In genomic region chr2:130449021-130449793, GRCm38 (mm10) we compare ENCODE assay signal across 8 mouse cellular contexts. TPM values are rescaled to one million over a fixed set of nuclear protein-coding genes. Genes with fewer than 3 reads are reported as not detected.
A peak's percentile ranks its signal among the peaks of the same experiment; 100 is the strongest.
DNase-seq lines count a peak whose midpoint lies in the region; ATAC-seq lines count a peak whose summit lies in the region.

No protein-coding gene starts in this region.

- H3K36me3 ChIP-seq in forebrain, embryonic 16.5 days (ENCODE audit: control insufficient read depth, insufficient read depth): no peaks in the 10 kb centered on the region
- peaks cover 9% of the 10 kb centered on the region for H3K36me3 ChIP-seq in kidney, embryonic 15.5 days

- peak; percentile 93 for DNase-seq in heart, adult 11 months
- no peak for DNase-seq in heart, postnatal 4 days
- peak; percentile 64 for DNase-seq in MN1 (ENCODE audit: low spot score)
- DNase-seq in neural tube, embryonic 10.5 days (ENCODE audit: extremely low spot score, low spot score): peak; percentile 41
- DNase-seq in left cerebral cortex, adult 9 months (ENCODE audit: low spot score in 2 of 2): no peak
- DNase-seq in adrenal gland, adult 18-20 months (ENCODE audit: low spot score in 2 of 2): no peak

- H3K9ac ChIP-seq in forebrain, embryonic 16.5 days (replicated peaks; ENCODE audit: low read depth, low read length): peak overlapping the region; percentile 94
- H3K9ac ChIP-seq in kidney, embryonic 15.5 days: peak overlapping the region; percentile 90

- H3K4me1 ChIP-seq in forebrain, embryonic 16.5 days (replicated peaks; ENCODE audit: control insufficient read depth, insufficient read depth, low read length): peaks cover 30% of the 10 kb centered on the region
- peaks cover 27% of the 10 kb centered on the region for H3K4me1 ChIP-seq in kidney, embryonic 15.5 days

- no peaks in the 10 kb centered on the region for H3K27me3 ChIP-seq in forebrain, embryonic 16.5 days (replicated peaks; ENCODE audit: control insufficient read depth, insufficient read depth, low read length)
- H3K27me3 ChIP-seq in kidney, embryonic 15.5 days: peaks cover 8% of the 10 kb centered on the region; the same call in 1 of the 2 replicates

- peak overlapping the region; percentile 89 for H3K4me2 ChIP-seq in forebrain, embryonic 16.5 days (ENCODE audit: low read length)
- peak overlapping the region; percentile 92 for H3K4me2 ChIP-seq in kidney, embryonic 15.5 days

- ATAC-seq in forebrain, embryonic 16.5 days: no peak
- peak; percentile 5; the same call in 1 of the 2 replicates for ATAC-seq in kidney, embryonic 15.5 days (replicated peaks; ENCODE audit: low FRiP score)

- H3K27ac ChIP-seq in forebrain, embryonic 16.5 days (ENCODE audit: low read length): no peak overlapping the region
- H3K27ac ChIP-seq in kidney, embryonic 15.5 days: 0 out of 2 replicates have a peak overlapping the region, but pooled peaks have one; percentile 93

- peak overlapping the region; percentile 62 for H3K4me3 ChIP-seq in forebrain, embryonic 16.5 days (replicated peaks; ENCODE audit: low read length)
- peak overlapping the region; percentile 94 for H3K4me3 ChIP-seq in kidney, embryonic 15.5 days (replicated peaks)

- WGBS in forebrain, embryonic 16.5 days: 9% methylated on average over 17 of the region's 17 CpGs
- 6% methylated on average over 17 of the region's 17 CpGs for WGBS in kidney, embryonic 15.5 days

- no peaks in the 10 kb centered on the region for H3K9me3 ChIP-seq in forebrain, embryonic 16.5 days (ENCODE audit: control insufficient read depth, low read length)
- H3K9me3 ChIP-seq in kidney, embryonic 15.5 days (replicated peaks): no peaks in the 10 kb centered on the region

RNA-seq across cellular contexts. Expression of gene Ptpra, which starts 0.9 kb away (rescaled TPM):
- total RNA-seq in heart, postnatal 4 days (2021): 10 to 100 TPM; 78.9 to 86.4 TPM
- polyA plus RNA-seq in forebrain, embryonic 16.5 days (2015; fragmentation: Nextera tagmentation; extraction: Ambion mirVana): 152 and 160 TPM in 2 replicates
- 87.9 and 92.2 TPM in 2 replicates for polyA plus RNA-seq in kidney, embryonic 15.5 days (2015; fragmentation: Nextera tagmentation; extraction: Ambion mirVana)
- total RNA-seq in adrenal gland, adult 18-20 months (2021): 100 to 1,000 TPM; 105 to 131 TPM

RNA-seq across cellular contexts. Expression of gene Pced1a, which starts 24.7 kb away (rescaled TPM):
- 1 to 10 TPM; 5.6 to 6.2 TPM for total RNA-seq in heart, postnatal 4 days (2021)
- 17.3 and 17.8 TPM in 2 replicates for polyA plus RNA-seq in forebrain, embryonic 16.5 days (2015; fragmentation: Nextera tagmentation; extraction: Ambion mirVana)
- 17.3 and 19.0 TPM in 2 replicates for polyA plus RNA-seq in kidney, embryonic 15.5 days (2015; fragmentation: Nextera tagmentation; extraction: Ambion mirVana)
- 10 to 100 TPM; 14.8 to 18.7 TPM for total RNA-seq in adrenal gland, adult 18-20 months (2021)

RNA-seq across cellular contexts. Expression of gene Vps16, which starts 25.1 kb away (rescaled TPM):
- 10 to 100 TPM; 39.0 to 45.3 TPM for total RNA-seq in heart, postnatal 4 days (2021)
- polyA plus RNA-seq in forebrain, embryonic 16.5 days (2015; fragmentation: Nextera tagmentation; extraction: Ambion mirVana): 134 and 138 TPM in 2 replicates
- 101 and 103 TPM in 2 replicates for polyA plus RNA-seq in kidney, embryonic 15.5 days (2015; fragmentation: Nextera tagmentation; extraction: Ambion mirVana)
- 10 to 100 TPM; 47.9 to 71.8 TPM for total RNA-seq in adrenal gland, adult 18-20 months (2021)

RNA-seq across cellular contexts. Expression of gene Tmem239, which starts 42.9 kb away (rescaled TPM):
- not detected for total RNA-seq in heart, postnatal 4 days (2021)
- 0.27 TPM in 1 of 2 replicates, not detected in the other for polyA plus RNA-seq in forebrain, embryonic 16.5 days (2015; fragmentation: Nextera tagmentation; extraction: Ambion mirVana)
- not detected in 2 replicates for polyA plus RNA-seq in kidney, embryonic 15.5 days (2015; fragmentation: Nextera tagmentation; extraction: Ambion mirVana)
- total RNA-seq in adrenal gland, adult 18-20 months (2021): not detected

RNA-seq across cellular contexts. Expression of gene 1700020A23Rik, which starts 44.1 kb away (rescaled TPM):
- not detected for total RNA-seq in heart, postnatal 4 days (2021)
- 0.73 and 0.86 TPM in 2 replicates for polyA plus RNA-seq in forebrain, embryonic 16.5 days (2015; fragmentation: Nextera tagmentation; extraction: Ambion mirVana)
- not detected in 2 replicates for polyA plus RNA-seq in kidney, embryonic 15.5 days (2015; fragmentation: Nextera tagmentation; extraction: Ambion mirVana)
- not detected for total RNA-seq in adrenal gland, adult 18-20 months (2021)

Comparison
In these comparisons a context has a peak if more than half of its experiments do, and no peak if none do; other contexts are left out.
1. DNase-seq: peak in heart, adult 11 months (single experiment), MN1 (single experiment) and neural tube, embryonic 10.5 days (single experiment); none in heart, postnatal 4 days (single experiment), left cerebral cortex, adult 9 months (0 of 2) and adrenal gland, adult 18-20 months (0 of 2).